Mouse (Mus musculus) hindbrain, embryonic 10.5 days (tissue): ENCODE data around the gene Pbrm1. TPM values are rescaled to one million over a fixed set of nuclear protein-coding genes. Genes with fewer than 3 reads are reported as not detected.

ENCODE experiments used
- DNase-seq: peaks from one replicate; pipeline ENCODE4 v3.0.0-alpha.2; 2017; ENCODE audit warnings: low spot score
- H3K27ac ChIP-seq: fragments of 300-500 bp; sonication (generic); 2 replicates; pipeline ENCODE4 v1.5.1; 2016; ENCODE audit warnings: mild to moderate bottlenecking, moderate library complexity
- H3K27me3 ChIP-seq: fragments of 300-500 bp; sonication (generic); 2 replicates; pipeline ENCODE4 v1.6.1; 2016; ENCODE audit warnings: mild to moderate bottlenecking; ENCODE audit not compliant: poor library complexity, insufficient read depth, severe bottlenecking
- H3K36me3 ChIP-seq: fragments of 300-500 bp; sonication (generic); 2 replicates; pipeline ENCODE4 v1.6.1; 2016; ENCODE audit warnings: mild to moderate bottlenecking, moderate library complexity
- H3K4me1 ChIP-seq: fragments of 300-500 bp; sonication (generic); replicated peaks from 2 replicates; pipeline ENCODE4 v1.6.1; 2016; ENCODE audit warnings: mild to moderate bottlenecking
- H3K4me3 ChIP-seq: fragments of 300-500 bp; sonication (generic); 2 replicates; pipeline ENCODE4 v1.5.1; 2016; ENCODE audit warnings: mild to moderate bottlenecking, moderate library complexity
- H3K9me3 ChIP-seq: fragments of 300-500 bp; sonication (generic); 2 replicates; pipeline ENCODE4 v1.6.1; 2016; ENCODE audit warnings: mild to moderate bottlenecking, moderate library complexity
- WGBS: fragments of 180-500 bp; shearing (Covaris S2); methylation state at CpG from one replicate; pipeline ENCODE4 v1.1.7; 2016; 5-methylcytosine and 5-hydroxymethylcytosine counted together
- polyA plus RNA-seq: library from polyadenylated mRNA; unstranded; fragments of >200 nt; fragmentation: Nextera tagmentation; extraction: Ambion mirVana; gene quantifications from 2 replicates; pipeline ENCODE4 v1.2.1, GENCODE M21; 2016

The Pbrm1 gene
- 130 and 148 TPM in 2 replicates for polyA plus RNA-seq

DNA sequence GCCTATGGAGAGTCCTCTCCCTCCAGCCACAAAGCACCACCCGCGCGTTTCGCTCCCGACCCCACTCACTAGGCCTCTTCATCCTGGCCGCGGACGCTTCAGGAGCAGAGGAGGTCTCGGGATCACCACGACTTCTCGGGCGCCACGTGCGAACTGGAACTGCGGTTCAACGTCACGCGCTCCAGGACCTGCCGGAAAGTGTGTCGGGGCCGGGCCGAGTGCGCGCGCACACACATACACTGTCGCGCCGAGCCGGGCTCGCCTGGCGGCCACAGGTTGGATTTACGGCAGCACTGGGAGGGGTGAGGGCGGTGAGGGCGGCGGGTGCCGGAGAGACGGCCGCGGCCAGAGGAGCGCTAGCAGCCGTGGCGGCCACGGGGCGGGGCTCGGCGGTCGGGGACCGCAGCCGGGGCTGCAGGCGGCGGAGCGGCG lies at the start of gene Pbrm1, which contains the start of gene Gnl3:
TSS of gene Pbrm1 (plus strand) at position 279 of the 432 bp plus-strand sequence.
TSS of gene Gnl3 (minus strand) at position 293 of the 432 bp plus-strand sequence.
- H3K9me3 ChIP-seq: no peaks in the 10 kb centered on the region
- no peaks in the 10 kb centered on the region for H3K27me3 ChIP-seq
- WGBS: under 1% methylated on average over 53 of the region's 53 CpGs
- peaks cover 62% of the 10 kb centered on the region for H3K36me3 ChIP-seq
- peak within 1 kb of the TSS; percentile 86 for H3K4me3 ChIP-seq
- DNase-seq: peak; percentile 97
- peaks cover 30% of the 10 kb centered on the region for H3K4me1 ChIP-seq
- H3K27ac ChIP-seq: peak within 1 kb of the TSS; percentile 99

DNA sequence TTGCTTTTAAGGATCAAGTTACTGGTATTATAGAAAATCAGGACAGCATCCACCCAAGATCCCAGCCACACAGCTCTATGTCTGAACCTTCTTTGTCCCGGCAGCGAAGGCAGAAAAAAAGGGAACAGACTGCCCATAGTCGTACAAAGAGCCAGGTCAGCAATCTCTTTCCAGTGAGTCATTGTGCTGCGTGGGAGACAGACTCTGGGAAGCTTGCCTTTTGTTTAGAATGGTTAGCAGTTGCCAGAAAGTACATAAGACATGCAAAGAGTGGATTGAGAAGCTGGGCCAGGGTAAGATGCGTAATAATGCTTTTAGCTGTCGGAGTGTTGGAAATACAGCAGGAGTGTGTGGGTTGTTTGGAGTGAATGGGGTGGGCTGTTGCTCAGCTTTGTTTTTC lies 44.7 kb upstream of the Pbrm1 start:
- H3K27ac ChIP-seq: peak overlapping the region; percentile 62
- H3K4me1 ChIP-seq: 0 out of 2 replicates have a peak, but pooled peaks cover 5% of the 10 kb centered on the region
- WGBS: 61% methylated on average over 6 of the region's 6 CpGs
- H3K27me3 ChIP-seq: no peaks in the 10 kb centered on the region
- DNase-seq: no peak
- no peaks in the 10 kb centered on the region for H3K9me3 ChIP-seq
- H3K36me3 ChIP-seq: peaks cover 60% of the 10 kb centered on the region
- no peak overlapping the region for H3K4me3 ChIP-seq

DNA sequence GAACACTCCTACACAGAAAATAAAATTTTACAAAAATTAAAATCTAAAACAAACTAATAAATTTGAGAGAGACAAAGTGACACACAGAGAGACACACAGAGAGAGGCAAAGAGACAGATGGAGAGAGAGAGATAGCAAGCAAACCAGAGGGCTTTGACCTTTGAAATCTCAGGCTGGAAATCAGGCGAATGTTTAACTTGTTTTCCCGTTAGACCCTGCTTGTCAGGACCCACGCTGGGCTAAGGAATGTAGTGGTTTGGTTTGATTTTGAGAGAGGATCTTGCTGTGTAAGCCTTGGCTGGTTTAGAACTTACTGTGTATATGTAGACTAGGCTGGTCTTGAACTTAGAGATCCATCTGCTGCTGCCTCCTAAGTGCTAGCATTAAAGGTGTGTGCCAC lies 42.7 kb upstream of the Pbrm1 start:
- no peak for DNase-seq
- Histone ChIP-seq H3K9me3 (no peaks in the 10 kb centered on the region), H3K4me3 (no peak overlapping the region), H3K27me3 (no peaks in the 10 kb centered on the region), H3K4me1 (0 out of 2 replicates have a peak, but pooled peaks cover 5% of the 10 kb centered on the region), H3K36me3 (peaks cover 55% of the 10 kb centered on the region), H3K27ac (no peak overlapping the region)
- WGBS: 86% methylated on average over 3 of the region's 3 CpGs

DNA sequence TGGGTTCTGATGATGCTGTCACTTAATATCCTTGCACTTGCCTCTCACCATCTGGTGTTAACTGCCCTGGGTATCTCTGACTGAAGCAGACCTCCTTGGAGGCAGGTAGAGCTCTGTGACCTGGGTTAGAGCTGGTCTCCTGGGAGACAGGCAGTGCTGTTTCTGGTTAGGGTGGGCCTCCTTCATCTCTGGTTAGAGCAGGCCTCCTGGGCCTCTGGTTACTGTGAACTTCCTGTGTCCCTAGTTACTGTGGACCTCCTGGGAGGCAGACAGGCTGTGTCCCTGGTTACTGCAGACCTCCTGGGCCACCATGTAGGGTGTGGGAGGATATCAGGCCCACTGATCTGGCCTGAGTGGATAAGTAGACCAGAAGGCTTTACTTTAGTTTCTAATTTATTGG lies 22.5 kb upstream of the Pbrm1 start:
- no peak for DNase-seq
- Histone ChIP-seq H3K27me3 (no peaks in the 10 kb centered on the region), H3K4me1 (peaks cover 10% of the 10 kb centered on the region), H3K9me3 (no peaks in the 10 kb centered on the region), H3K27ac (no peak overlapping the region), H3K36me3 (peaks cover 25% of the 10 kb centered on the region), H3K4me3 (no peak overlapping the region)

DNA sequence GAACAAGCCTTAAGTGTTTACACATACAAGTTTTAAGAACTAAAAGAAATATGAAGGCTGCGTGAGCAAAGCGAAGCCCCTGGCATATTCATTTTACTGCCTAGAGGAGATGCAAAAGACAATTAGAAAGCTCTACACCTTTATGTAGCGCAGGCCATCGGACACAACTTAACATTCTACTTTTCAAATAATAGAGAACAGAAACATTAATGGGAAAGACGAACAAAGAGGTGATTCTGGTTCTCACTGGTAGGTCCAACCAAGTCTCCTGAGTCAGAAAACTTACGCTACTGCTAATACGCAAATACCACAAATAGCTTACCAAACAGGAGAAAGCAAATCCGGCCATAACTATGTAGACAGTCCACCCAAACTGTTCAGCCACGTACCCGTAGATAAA lies 18.6 kb upstream of the Pbrm1 start:
- Histone ChIP-seq H3K27me3 (no peaks in the 10 kb centered on the region), H3K9me3 (no peaks in the 10 kb centered on the region), H3K36me3 (peaks cover 26% of the 10 kb centered on the region), H3K4me3 (peak overlapping the region; percentile 98), H3K27ac (peak overlapping the region; percentile 98), H3K4me1 (peaks cover 23% of the 10 kb centered on the region)
- DNase-seq: no peak
- WGBS: 71% methylated on average over 10 of the region's 10 CpGs

DNA sequence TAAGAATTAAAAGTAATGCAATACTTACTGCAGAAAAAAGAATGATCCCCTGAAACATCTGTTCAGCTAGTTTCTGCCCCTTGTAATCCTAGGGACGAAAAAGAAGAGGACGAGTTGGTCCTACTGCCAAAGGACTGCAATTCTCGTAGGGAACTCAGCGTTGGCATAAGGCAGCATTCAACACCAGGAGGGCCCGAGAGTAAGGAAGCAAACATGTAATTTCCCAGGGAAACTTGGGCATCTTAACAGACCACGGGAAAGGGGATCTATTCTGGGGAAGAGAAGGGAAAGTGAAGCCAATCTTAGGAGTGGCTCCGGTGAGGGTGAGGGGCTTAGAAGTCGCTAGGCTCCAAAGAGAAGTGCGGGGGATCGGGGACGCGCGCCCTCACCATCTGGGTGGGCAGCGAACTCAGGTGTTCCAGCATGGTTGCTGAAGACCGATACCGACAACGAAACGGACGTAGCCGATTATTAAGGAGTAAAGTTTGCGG lies 18.1 kb upstream of the Pbrm1 start:
- H3K27ac ChIP-seq: peak overlapping the region; percentile 98
- peak overlapping the region; percentile 98 for H3K4me3 ChIP-seq
- H3K27me3 ChIP-seq: no peaks in the 10 kb centered on the region
- WGBS: under 1% methylated on average over 21 of the region's 21 CpGs
- no peaks in the 10 kb centered on the region for H3K9me3 ChIP-seq
- peaks cover 23% of the 10 kb centered on the region for H3K4me1 ChIP-seq
- peaks cover 28% of the 10 kb centered on the region for H3K36me3 ChIP-seq
- DNase-seq: no peak

DNA sequence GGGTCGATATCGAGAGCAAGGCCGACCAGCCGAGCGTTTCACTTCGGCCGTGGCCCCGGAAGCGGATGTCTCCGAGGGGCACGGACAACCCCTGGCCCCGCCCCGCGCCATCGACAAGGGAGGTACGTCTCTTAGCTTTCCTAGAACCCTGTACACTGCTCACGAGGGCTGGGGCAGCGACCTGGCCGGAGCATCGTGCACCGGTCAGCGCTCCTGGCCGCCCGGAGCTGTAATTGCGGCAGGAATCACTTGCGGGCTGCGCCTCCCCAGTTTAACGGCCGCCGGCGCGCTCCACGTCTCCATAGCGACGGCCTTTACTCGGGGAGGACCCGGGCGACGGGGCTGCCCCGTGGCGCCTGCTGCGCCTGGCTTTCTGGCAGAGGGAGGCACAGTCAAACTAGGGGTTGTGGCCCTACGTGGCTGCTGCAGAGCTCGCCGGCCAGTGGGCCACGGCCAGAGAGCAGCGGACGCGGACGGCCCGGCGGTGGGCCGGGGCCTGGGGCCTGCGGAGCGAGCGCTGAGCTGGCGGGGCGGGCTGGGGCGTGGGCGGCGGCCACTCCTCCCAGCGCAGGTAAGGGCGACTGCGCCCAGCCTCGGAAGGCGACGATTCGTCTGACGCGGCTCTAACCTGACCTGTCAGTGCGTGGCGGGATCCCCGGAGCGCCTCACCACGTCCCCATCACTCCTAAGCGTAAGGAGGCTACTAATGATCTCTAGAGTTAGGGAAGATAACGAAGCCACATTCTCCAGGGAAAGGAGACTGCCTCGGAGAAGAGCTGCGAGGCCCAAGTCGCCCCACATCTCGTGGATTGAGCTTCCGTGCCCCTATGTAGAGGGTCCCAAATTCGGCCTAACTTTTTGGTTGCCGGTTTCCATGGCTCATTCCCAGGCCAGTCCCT lies 17.4 kb upstream of the Pbrm1 start, which contains the start of the genes Glt8d1 and Spcs1:
TSS of gene Glt8d1 (plus strand) at position 94 of the 899 bp plus-strand sequence.
TSS of gene Spcs1 (minus strand) at position 366 of the 899 bp plus-strand sequence.
- Histone ChIP-seq H3K4me3 (peak within 1 kb of the TSS; percentile 98), H3K9me3 (no peaks in the 10 kb centered on the region), H3K27ac (peak within 1 kb of the TSS; percentile 98), H3K4me1 (peaks cover 23% of the 10 kb centered on the region), H3K27me3 (no peaks in the 10 kb centered on the region), H3K36me3 (peaks cover 27% of the 10 kb centered on the region)
- DNase-seq: peak; percentile 87
- under 1% methylated on average over 84 of the region's 84 CpGs for WGBS

DNA sequence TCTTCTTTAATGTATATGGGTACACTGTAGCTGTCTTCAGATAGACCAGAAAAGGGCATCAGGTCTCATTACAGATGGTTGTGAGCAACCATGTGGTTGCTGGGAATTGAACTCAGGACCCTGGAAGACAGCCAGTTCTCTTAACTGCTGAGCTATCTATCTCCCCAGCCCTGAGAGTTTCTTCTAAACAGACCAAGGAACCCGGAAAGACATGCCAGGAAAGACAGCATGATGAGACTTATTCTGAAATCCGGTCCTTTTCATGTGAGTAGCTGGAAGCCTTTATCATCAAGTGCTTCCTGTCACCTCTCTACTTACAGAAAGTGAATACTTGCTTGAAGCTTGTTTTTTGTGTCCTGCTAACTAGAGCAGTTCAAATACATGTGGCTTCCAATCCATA lies 14.4 kb upstream of the Pbrm1 start:
- Histone ChIP-seq H3K4me1 (peaks cover 23% of the 10 kb centered on the region), H3K9me3 (no peaks in the 10 kb centered on the region), H3K4me3 (no peak overlapping the region), H3K27ac (no peak overlapping the region), H3K27me3 (no peaks in the 10 kb centered on the region), H3K36me3 (peaks cover 35% of the 10 kb centered on the region)
- DNase-seq: no peak
- WGBS: 86% methylated on average over 2 of the region's 2 CpGs

DNA sequence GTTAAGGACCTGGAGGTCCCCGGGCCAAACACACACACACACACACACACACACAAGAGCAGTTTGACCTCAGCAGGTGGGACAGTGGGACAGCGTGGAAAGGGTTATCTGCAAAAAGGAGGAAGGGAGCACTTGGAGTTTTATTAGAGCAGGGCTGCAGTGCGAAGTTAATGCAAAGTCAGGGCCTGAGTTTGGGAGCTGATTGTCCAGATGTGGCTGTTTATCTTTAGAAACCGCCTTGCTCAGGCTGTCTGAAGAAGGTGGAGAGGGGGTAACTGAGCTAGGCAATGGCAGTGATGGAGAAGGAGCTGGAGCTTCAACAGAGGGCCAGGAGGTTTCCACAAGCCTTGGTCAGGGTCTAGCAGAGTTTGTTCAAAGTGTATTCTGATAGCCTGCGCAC lies 12.2 kb upstream of the Pbrm1 start:
- Histone ChIP-seq H3K27ac (no peak overlapping the region), H3K9me3 (no peaks in the 10 kb centered on the region), H3K36me3 (peaks cover 57% of the 10 kb centered on the region), H3K4me3 (no peak overlapping the region), H3K4me1 (peaks cover 9% of the 10 kb centered on the region), H3K27me3 (no peaks in the 10 kb centered on the region)
- DNase-seq: no peak
- 81% methylated on average over 5 of the region's 5 CpGs for WGBS

DNA sequence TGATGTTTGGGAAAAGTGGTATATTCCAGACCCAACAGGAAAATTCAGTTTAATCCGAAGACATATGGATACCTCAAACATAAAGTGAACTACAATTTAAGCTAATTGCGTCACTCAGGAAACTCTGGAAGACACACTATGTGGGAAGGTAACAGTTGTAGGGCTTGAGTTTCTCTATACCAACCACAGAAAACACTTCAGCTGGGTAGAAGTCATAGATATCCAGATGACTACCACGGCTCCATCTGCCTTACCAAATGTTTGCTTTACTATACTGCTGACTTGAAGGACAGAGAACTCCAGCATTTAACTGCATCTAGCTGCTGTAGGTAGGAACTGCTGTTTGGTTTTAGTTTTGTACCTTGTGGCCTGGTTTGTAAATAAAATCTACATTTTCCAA lies 7.3 kb upstream of the Pbrm1 start:
- DNase-seq: no peak
- no peak overlapping the region for H3K27ac ChIP-seq
- no peaks in the 10 kb centered on the region for H3K4me1 ChIP-seq
- 91% methylated on average over 3 of the region's 3 CpGs for WGBS
- no peaks in the 10 kb centered on the region for H3K27me3 ChIP-seq
- no peak overlapping the region for H3K4me3 ChIP-seq
- H3K36me3 ChIP-seq: peaks cover 97% of the 10 kb centered on the region
- H3K9me3 ChIP-seq: no peaks in the 10 kb centered on the region

DNA sequence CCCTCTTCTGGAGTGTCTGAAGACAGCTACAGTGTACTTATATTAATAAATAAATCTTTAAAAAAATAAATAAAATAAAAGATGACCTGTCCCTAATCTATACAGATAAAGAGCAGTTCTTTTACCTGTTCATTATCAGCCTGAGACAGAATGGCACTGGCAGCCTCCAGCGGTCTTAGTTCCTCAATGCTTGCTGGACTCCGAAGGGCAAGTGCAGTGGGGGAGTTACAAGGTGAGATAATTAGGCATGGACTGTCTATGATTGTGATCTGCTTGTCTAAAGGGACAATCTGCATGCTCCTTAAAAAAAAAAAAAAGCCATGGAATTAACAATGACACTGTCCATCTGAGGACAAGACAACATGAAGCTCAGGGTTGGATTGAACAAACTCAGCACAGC lies 5.0 kb upstream of the Pbrm1 start:
- Histone ChIP-seq H3K4me1 (peaks cover 14% of the 10 kb centered on the region), H3K36me3 (peaks cover 92% of the 10 kb centered on the region), H3K4me3 (no peak overlapping the region), H3K27ac (no peak overlapping the region), H3K9me3 (no peaks in the 10 kb centered on the region), H3K27me3 (no peaks in the 10 kb centered on the region)
- no peak for DNase-seq
- 93% methylated on average over 2 of the region's 2 CpGs for WGBS

DNA sequence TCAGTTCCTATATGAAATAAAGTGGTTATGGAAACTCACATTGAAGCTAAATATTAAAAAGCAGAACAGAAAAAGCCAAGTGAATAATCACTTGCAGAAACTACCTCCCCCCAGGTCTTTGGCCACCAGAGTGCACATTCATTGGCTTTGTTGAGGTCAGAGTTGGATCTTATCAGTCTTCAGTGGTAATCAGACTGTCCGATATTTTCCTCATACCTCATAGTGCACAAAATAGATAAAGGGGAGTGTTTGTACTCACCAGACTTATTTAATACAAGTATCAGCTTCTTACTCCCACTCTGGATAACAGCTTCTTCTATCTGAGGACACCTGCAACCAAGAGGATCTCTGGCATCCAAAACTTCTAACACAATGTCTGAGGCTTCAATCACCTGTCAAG lies 2.9 kb upstream of the Pbrm1 start:
- WGBS: 94% methylated on average over 1 of the region's 1 CpGs
- no peak overlapping the region for H3K27ac ChIP-seq
- H3K9me3 ChIP-seq: no peaks in the 10 kb centered on the region
- no peak overlapping the region for H3K4me3 ChIP-seq
- peaks cover 70% of the 10 kb centered on the region for H3K36me3 ChIP-seq
- H3K27me3 ChIP-seq: no peaks in the 10 kb centered on the region
- no peak for DNase-seq
- H3K4me1 ChIP-seq: peaks cover 25% of the 10 kb centered on the region

DNA sequence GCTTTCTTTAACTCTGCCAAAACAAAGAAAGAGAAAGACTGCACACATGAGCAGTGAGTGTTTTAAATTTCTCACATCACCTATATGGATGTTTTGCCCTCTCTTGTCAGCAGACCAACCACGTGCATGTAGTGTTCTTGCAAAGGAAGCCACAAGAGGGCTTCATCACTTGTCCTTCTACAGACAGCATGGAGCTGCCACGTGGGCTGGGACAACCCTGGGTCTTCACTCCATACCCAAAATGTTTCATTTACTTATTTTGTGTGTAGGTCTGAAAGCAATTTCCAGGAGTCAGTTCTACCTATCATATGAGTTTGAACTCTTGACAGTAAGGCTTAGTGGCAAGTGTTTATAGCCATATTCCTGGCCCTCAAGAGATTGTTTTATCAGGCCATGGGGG lies 1.1 kb upstream of the Pbrm1 start:
- peak overlapping the region; percentile 86 for H3K4me3 ChIP-seq
- H3K4me1 ChIP-seq: peaks cover 30% of the 10 kb centered on the region
- peak; percentile 23 for DNase-seq
- no peaks in the 10 kb centered on the region for H3K27me3 ChIP-seq
- H3K36me3 ChIP-seq: peaks cover 62% of the 10 kb centered on the region
- H3K27ac ChIP-seq: peak overlapping the region; percentile 99
- no peaks in the 10 kb centered on the region for H3K9me3 ChIP-seq
- WGBS: 0% methylated on average over 2 of the region's 2 CpGs
